Mouse (Mus musculus): Measurements from ENCODE around the gene Rbfox1. TPM values are rescaled to one million over a fixed set of nuclear protein-coding genes. Genes with fewer than 3 reads are reported as not detected.

Gene Rbfox1
- polyA plus RNA-seq, 1 experiment from 2014 or later, result 4.7 TPM

GRCm38 (mm10) chr16:7075749-7076148 is 1190.6 kb downstream of the Rbfox1 start:
- H3K4me1 ChIP-seq (ENCODE audit: control insufficient read depth in 2 of 2, insufficient read depth in 2 of 2, low read length in 2 of 2), result no peaks in the 10 kb centered on the region
- no peak overlapping the region for H3K27ac ChIP-seq (replicated peaks in 1 of 2; ENCODE audit: control insufficient read depth in 1 of 2, insufficient read depth in 1 of 2, low read depth in 2 of 2, low read length in 2 of 2)
- no peaks in the 10 kb centered on the region for H3K9me3 ChIP-seq (ENCODE audit: control insufficient read depth, low read length)
- no peak overlapping the region for H3K4me2 ChIP-seq (ENCODE audit: low read length)
- no peak overlapping the region for H3K9ac ChIP-seq (ENCODE audit: low read length)
- no peaks in the 10 kb centered on the region for H3K27me3 ChIP-seq (ENCODE audit: control insufficient read depth, insufficient read depth, low read length)
- 75% methylated on average over 6 of the region's 6 CpGs for WGBS
- no peak overlapping the region for H3K4me3 ChIP-seq (ENCODE audit: control insufficient read depth in 1 of 2, insufficient read depth in 1 of 2, low read depth in 1 of 2, low read length in 2 of 2)
- no peaks in the 10 kb centered on the region for H3K36me3 ChIP-seq (ENCODE audit: control insufficient read depth, insufficient read depth, low read length)
- ATAC-seq (ENCODE audit: insufficient number of reproducible peaks, insufficient read depth, low FRiP score, low read depth), result no peak

- WGBS, result 85% methylated on average over 1 of the region's 1 CpGs
- no peaks in the 10 kb centered on the region for H3K4me1 ChIP-seq (ENCODE audit: control insufficient read depth in 2 of 2, insufficient read depth in 2 of 2, low read length in 2 of 2)
- no peak overlapping the region for H3K4me2 ChIP-seq (ENCODE audit: low read length)
- no peaks in the 10 kb centered on the region for H3K36me3 ChIP-seq (ENCODE audit: control insufficient read depth, insufficient read depth, low read length)
- no peak overlapping the region for H3K9ac ChIP-seq (ENCODE audit: low read length)
- no peaks in the 10 kb centered on the region for H3K27me3 ChIP-seq (ENCODE audit: control insufficient read depth, insufficient read depth, low read length)
- H3K4me3 ChIP-seq (ENCODE audit: control insufficient read depth in 1 of 2, insufficient read depth in 1 of 2, low read depth in 1 of 2, low read length in 2 of 2), result no peak overlapping the region
- no peak for ATAC-seq (ENCODE audit: insufficient number of reproducible peaks, insufficient read depth, low FRiP score, low read depth)
- no peaks in the 10 kb centered on the region for H3K9me3 ChIP-seq (ENCODE audit: control insufficient read depth, low read length)
- H3K27ac ChIP-seq (replicated peaks in 1 of 2; ENCODE audit: control insufficient read depth in 1 of 2, insufficient read depth in 1 of 2, low read depth in 2 of 2, low read length in 2 of 2), result no peak overlapping the region
Observed at GRCm38 (mm10) chr16:7076305-7076704, 1191.2 kb downstream of the Rbfox1 start.

GRCm38 (mm10) chr16:7076707-7077106 is 1191.6 kb downstream of the Rbfox1 start:
- H3K9me3 ChIP-seq (ENCODE audit: control insufficient read depth, low read length), result no peaks in the 10 kb centered on the region
- no peak overlapping the region for H3K4me2 ChIP-seq (ENCODE audit: low read length)
- no peak overlapping the region for H3K4me3 ChIP-seq (ENCODE audit: control insufficient read depth in 1 of 2, insufficient read depth in 1 of 2, low read depth in 1 of 2, low read length in 2 of 2)
- WGBS, result 90% methylated on average over 3 of the region's 3 CpGs
- ATAC-seq (ENCODE audit: insufficient number of reproducible peaks, insufficient read depth, low FRiP score, low read depth), result no peak
- no peak overlapping the region for H3K9ac ChIP-seq (ENCODE audit: low read length)
- H3K27me3 ChIP-seq (ENCODE audit: control insufficient read depth, insufficient read depth, low read length), result no peaks in the 10 kb centered on the region
- no peaks in the 10 kb centered on the region for H3K36me3 ChIP-seq (ENCODE audit: control insufficient read depth, insufficient read depth, low read length)
- H3K27ac ChIP-seq (replicated peaks in 1 of 2; ENCODE audit: control insufficient read depth in 1 of 2, insufficient read depth in 1 of 2, low read depth in 2 of 2, low read length in 2 of 2), result no peak overlapping the region
- H3K4me1 ChIP-seq (ENCODE audit: control insufficient read depth in 2 of 2, insufficient read depth in 2 of 2, low read length in 2 of 2), result no peaks in the 10 kb centered on the region

GRCm38 (mm10) chr16:7081074-7081568 is 1196.0 kb downstream of the Rbfox1 start:
- Histone ChIP-seq H3K36me3 (ENCODE audit: control insufficient read depth, insufficient read depth, low read length) (no peaks in the 10 kb centered on the region), H3K9ac (ENCODE audit: low read length) (no peak overlapping the region), H3K27ac (replicated peaks in 1 of 2; ENCODE audit: control insufficient read depth in 1 of 2, insufficient read depth in 1 of 2, low read depth in 2 of 2, low read length in 2 of 2) (no peak overlapping the region), H3K9me3 (ENCODE audit: control insufficient read depth, low read length) (no peaks in the 10 kb centered on the region), H3K4me1 (ENCODE audit: control insufficient read depth in 2 of 2, insufficient read depth in 2 of 2, low read length in 2 of 2) (no peaks in the 10 kb centered on the region), H3K27me3 (ENCODE audit: control insufficient read depth, insufficient read depth, low read length) (no peaks in the 10 kb centered on the region), H3K4me2 (ENCODE audit: low read length) (no peak overlapping the region), H3K4me3 (ENCODE audit: control insufficient read depth in 1 of 2, insufficient read depth in 1 of 2, low read depth in 1 of 2, low read length in 2 of 2) (no peak overlapping the region)
- no peak for ATAC-seq (ENCODE audit: insufficient number of reproducible peaks, insufficient read depth, low FRiP score, low read depth)
- WGBS, result 80% methylated on average over 3 of the region's 3 CpGs

GRCm38 (mm10) chr16:7081684-7082255 is 1196.6 kb downstream of the Rbfox1 start:
- no peak overlapping the region for H3K9ac ChIP-seq (ENCODE audit: low read length)
- ATAC-seq (ENCODE audit: insufficient number of reproducible peaks, insufficient read depth, low FRiP score, low read depth), result no peak
- no peaks in the 10 kb centered on the region for H3K36me3 ChIP-seq (ENCODE audit: control insufficient read depth, insufficient read depth, low read length)
- H3K9me3 ChIP-seq (ENCODE audit: control insufficient read depth, low read length), result no peaks in the 10 kb centered on the region
- no peaks in the 10 kb centered on the region for H3K4me1 ChIP-seq (ENCODE audit: control insufficient read depth in 2 of 2, insufficient read depth in 2 of 2, low read length in 2 of 2)
- H3K4me2 ChIP-seq (ENCODE audit: low read length), result no peak overlapping the region
- no peak overlapping the region for H3K27ac ChIP-seq (replicated peaks in 1 of 2; ENCODE audit: control insufficient read depth in 1 of 2, insufficient read depth in 1 of 2, low read depth in 2 of 2, low read length in 2 of 2)
- WGBS, result 82% methylated on average over 5 of the region's 5 CpGs
- H3K27me3 ChIP-seq (ENCODE audit: control insufficient read depth, insufficient read depth, low read length), result no peaks in the 10 kb centered on the region
- H3K4me3 ChIP-seq (ENCODE audit: control insufficient read depth in 1 of 2, insufficient read depth in 1 of 2, low read depth in 1 of 2, low read length in 2 of 2), result no peak overlapping the region

- Histone ChIP-seq H3K9me3 (ENCODE audit: control insufficient read depth, low read length) (no peaks in the 10 kb centered on the region), H3K27ac (replicated peaks in 1 of 2; ENCODE audit: control insufficient read depth in 1 of 2, insufficient read depth in 1 of 2, low read depth in 2 of 2, low read length in 2 of 2) (no peak overlapping the region), H3K36me3 (ENCODE audit: control insufficient read depth, insufficient read depth, low read length) (no peaks in the 10 kb centered on the region), H3K4me2 (ENCODE audit: low read length) (no peak overlapping the region), H3K27me3 (ENCODE audit: control insufficient read depth, insufficient read depth, low read length) (no peaks in the 10 kb centered on the region), H3K4me3 (ENCODE audit: control insufficient read depth in 1 of 2, insufficient read depth in 1 of 2, low read depth in 1 of 2, low read length in 2 of 2) (no peak overlapping the region), H3K4me1 (ENCODE audit: control insufficient read depth in 2 of 2, insufficient read depth in 2 of 2, low read length in 2 of 2) (no peaks in the 10 kb centered on the region; a peak in 1 of 4 replicates), H3K9ac (ENCODE audit: low read length) (no peak overlapping the region)
- no peak for ATAC-seq (ENCODE audit: insufficient number of reproducible peaks, insufficient read depth, low FRiP score, low read depth)
- WGBS, result 87% methylated on average over 2 of the region's 2 CpGs
Observed at GRCm38 (mm10) chr16:7083937-7084336, 1198.8 kb downstream of the Rbfox1 start.

GRCm38 (mm10) chr16:7088601-7089430 is 1203.7 kb downstream of the Rbfox1 start:
- H3K36me3 ChIP-seq (ENCODE audit: control insufficient read depth, insufficient read depth, low read length), result no peaks in the 10 kb centered on the region
- H3K4me3 ChIP-seq (ENCODE audit: control insufficient read depth in 1 of 2, insufficient read depth in 1 of 2, low read depth in 1 of 2, low read length in 2 of 2), result no peak overlapping the region
- H3K27ac ChIP-seq (replicated peaks in 1 of 2; ENCODE audit: control insufficient read depth in 1 of 2, insufficient read depth in 1 of 2, low read depth in 2 of 2, low read length in 2 of 2), result no peak overlapping the region
- H3K9me3 ChIP-seq (ENCODE audit: control insufficient read depth, low read length), result no peaks in the 10 kb centered on the region
- 74% methylated on average over 10 of the region's 10 CpGs for WGBS
- H3K4me2 ChIP-seq (ENCODE audit: low read length), result no peak overlapping the region
- H3K27me3 ChIP-seq (ENCODE audit: control insufficient read depth, insufficient read depth, low read length), result no peaks in the 10 kb centered on the region
- no peaks in the 10 kb centered on the region; a peak in 1 of 4 replicates for H3K4me1 ChIP-seq (ENCODE audit: control insufficient read depth in 2 of 2, insufficient read depth in 2 of 2, low read length in 2 of 2)
- no peak overlapping the region for H3K9ac ChIP-seq (ENCODE audit: low read length)
- no peak for ATAC-seq (ENCODE audit: insufficient number of reproducible peaks, insufficient read depth, low FRiP score, low read depth)
